Mouse (Mus musculus) bone marrow, adult 2 months (tissue): ENCODE data around the gene Map1s.

Source experiments
- CTCF ChIP-seq: fragments of 200-500 bp; IDR thresholded peaks from 2 replicates; pipeline ENCODE4 v1.5.1; 2011; ENCODE audit warnings: low read length, control low read depth; ENCODE audit not compliant: control insufficient read depth, insufficient read depth
- POLR2A ChIP-seq: fragments of 200-500 bp; IDR thresholded peaks from 2 replicates; pipeline ENCODE4 v1.6.1; 2011; ENCODE audit warnings: low read depth, mild to moderate bottlenecking, control low read depth, low read length, borderline replicate concordance; ENCODE audit not compliant: control insufficient read depth

DNA sequence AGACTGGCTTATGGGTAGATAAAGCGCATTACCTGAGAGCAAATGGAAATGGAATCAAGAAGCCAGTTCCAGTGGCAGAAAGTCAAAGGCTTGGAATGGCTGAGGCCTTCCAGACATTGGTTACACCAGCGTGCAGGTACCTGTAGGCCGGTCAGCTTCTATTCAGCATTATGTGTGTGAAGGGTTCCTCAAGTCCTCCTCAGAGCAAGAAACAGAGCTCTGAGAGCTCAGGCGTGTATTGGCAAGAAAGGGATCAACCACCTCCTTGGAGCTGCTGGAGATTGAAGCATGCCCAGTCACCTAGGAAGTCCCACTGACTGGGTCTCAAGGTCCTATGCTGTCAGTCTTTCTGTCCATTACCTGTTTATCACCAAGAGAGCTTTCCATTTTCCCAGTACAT, 20.0 kb downstream of the Map1s start:
- TF ChIP-seq CTCF (no peak), POLR2A (no peak)
